Mouse (Mus musculus) urinary bladder, postnatal 14 days (tissue): ENCODE results near the gene Fto.

Source experiments
- DNase-seq: peaks from one replicate; pipeline ENCODE4 v3.0.0; 2021; ENCODE audit warnings: low spot score

Gene Fto

GRCm38 (mm10) chr8:91357493-91358014 lies 44.2 kb downstream of the Fto start:
- DNase-seq = no peak

- no peak for DNase-seq
These were observed 44.7 kb downstream of the Fto start for GRCm38 (mm10) chr8:91358016-91358415.

- DNase-seq = no peak
These were observed 46.2 kb downstream of the Fto start for GRCm38 (mm10) chr8:91359511-91359910.

GRCm38 (mm10) chr8:91360644-91361357 lies 47.5 kb downstream of the Fto start:
- DNase-seq = no peak

GRCm38 (mm10) chr8:91363272-91363860 lies 50.0 kb downstream of the Fto start:
- no peak for DNase-seq

- no peak for DNase-seq
These were observed 50.9 kb downstream of the Fto start for GRCm38 (mm10) chr8:91364216-91364615.

GRCm38 (mm10) chr8:91365804-91366203 lies 52.5 kb downstream of the Fto start:
- DNase-seq = no peak

GRCm38 (mm10) chr8:91370899-91371298 lies 57.6 kb downstream of the Fto start:
- no peak for DNase-seq

- DNase-seq = no peak
These were observed 58.7 kb downstream of the Fto start for GRCm38 (mm10) chr8:91371995-91372394.

- DNase-seq = no peak
These were observed 59.7 kb downstream of the Fto start for GRCm38 (mm10) chr8:91372780-91373577.

- DNase-seq = no peak
These were observed 62.0 kb downstream of the Fto start for GRCm38 (mm10) chr8:91375054-91375938.

GRCm38 (mm10) chr8:91376785-91377184 lies 63.5 kb downstream of the Fto start:
- DNase-seq = peak; percentile 31

- no peak for DNase-seq
These were observed 64.0 kb downstream of the Fto start for GRCm38 (mm10) chr8:91377275-91377674.

- DNase-seq = peak; percentile 81
These were observed 65.6 kb downstream of the Fto start for GRCm38 (mm10) chr8:91378846-91379499.

- DNase-seq = no peak
These were observed 67.6 kb downstream of the Fto start for GRCm38 (mm10) chr8:91380796-91381542.

GRCm38 (mm10) chr8:91381543-91382106 lies 68.3 kb downstream of the Fto start:
- peak; percentile 64 for DNase-seq

- no peak for DNase-seq
These were observed 69.9 kb downstream of the Fto start for GRCm38 (mm10) chr8:91383210-91383609.

GRCm38 (mm10) chr8:91383811-91384210 lies 70.5 kb downstream of the Fto start:
- DNase-seq = no peak

GRCm38 (mm10) chr8:91384389-91384788 lies 71.1 kb downstream of the Fto start:
- DNase-seq = no peak

GRCm38 (mm10) chr8:91385808-91386207 lies 72.5 kb downstream of the Fto start:
- DNase-seq = no peak
